Mouse (Mus musculus): ENCODE results near the gene Atp8a2. TPM values are rescaled to one million over a fixed set of nuclear protein-coding genes. Genes with fewer than 3 reads are reported as not detected.

Atp8a2 gene
- total RNA-seq, 1 experiment, result 0.62 TPM

GRCm38 (mm10) chr14:59969485-59970134 lies 227.4 kb downstream of the Atp8a2 start:
- Histone ChIP-seq H3K4me1 (ENCODE audit: control insufficient read depth in 2 of 2, insufficient read depth in 2 of 2, low read length in 2 of 2, poor library complexity in 1 of 2) (no peaks in the 10 kb centered on the region), H3K27ac (ENCODE audit: insufficient read depth, low read depth, low read length, poor library complexity, severe bottlenecking) (no peak overlapping the region), H3K4me3 (ENCODE audit: insufficient read depth in 1 of 2, low read depth in 1 of 2, low read length in 2 of 2, poor library complexity in 1 of 2, severe bottlenecking in 1 of 2) (no peak overlapping the region), H3K36me3 (ENCODE audit: control insufficient read depth, insufficient read depth, low read length, poor library complexity, severe bottlenecking) (no peaks in the 10 kb centered on the region), H3K9ac (ENCODE audit: insufficient read depth, low read depth, low read length, poor library complexity, severe bottlenecking) (no peak overlapping the region), H3K9me3 (ENCODE audit: control insufficient read depth, insufficient read depth, low read depth, low read length) (no peaks in the 10 kb centered on the region)
- TF ChIP-seq MAFK (IDR thresholded peaks at IDR 0.05; ENCODE audit: insufficient read depth, low read depth, low read length) (no peak), ZNF384 (IDR thresholded peaks at IDR 0.05; ENCODE audit: low read depth, low read length) (no peak), HCFC1 (IDR thresholded peaks at IDR 0.05; ENCODE audit: borderline replicate concordance, insufficient read depth, low read length) (no peak), ZC3H11A (IDR thresholded peaks at IDR 0.05; ENCODE audit: borderline replicate concordance, low read depth, low read length) (no peak), CHD2 (IDR thresholded peaks at IDR 0.05; ENCODE audit: low read depth, low read length) (no peak)
- DNase-seq (ENCODE audit: low read depth, low spot score), result no peak
- in situ Hi-C loops (cut with MboI; ENCODE audit: low sequenced_read_pairs in 2 of 2, unreplicated experiment in 2 of 2), result no loop called here

- no peak for TF ChIP-seq CHD2 (IDR thresholded peaks at IDR 0.05; ENCODE audit: low read depth, low read length)
- TF ChIP-seq ZC3H11A (IDR thresholded peaks at IDR 0.05; ENCODE audit: borderline replicate concordance, low read depth, low read length), result no peak
- no peak for TF ChIP-seq ZNF384 (IDR thresholded peaks at IDR 0.05; ENCODE audit: low read depth, low read length)
- TF ChIP-seq HCFC1 (IDR thresholded peaks at IDR 0.05; ENCODE audit: borderline replicate concordance, insufficient read depth, low read length), result no peak
- Histone ChIP-seq H3K9ac (ENCODE audit: insufficient read depth, low read depth, low read length, poor library complexity, severe bottlenecking) (no peak overlapping the region), H3K36me3 (ENCODE audit: control insufficient read depth, insufficient read depth, low read length, poor library complexity, severe bottlenecking) (no peaks in the 10 kb centered on the region), H3K27ac (ENCODE audit: insufficient read depth, low read depth, low read length, poor library complexity, severe bottlenecking) (no peak overlapping the region), H3K9me3 (ENCODE audit: control insufficient read depth, insufficient read depth, low read depth, low read length) (no peaks in the 10 kb centered on the region), H3K4me3 (ENCODE audit: insufficient read depth in 1 of 2, low read depth in 1 of 2, low read length in 2 of 2, poor library complexity in 1 of 2, severe bottlenecking in 1 of 2) (no peak overlapping the region), H3K4me1 (ENCODE audit: control insufficient read depth in 2 of 2, insufficient read depth in 2 of 2, low read length in 2 of 2, poor library complexity in 1 of 2) (no peaks in the 10 kb centered on the region)
- in situ Hi-C loops (cut with MboI; ENCODE audit: low sequenced_read_pairs in 2 of 2, unreplicated experiment in 2 of 2), result no loop called here
- no peak for DNase-seq (ENCODE audit: low read depth, low spot score)
Observed at GRCm38 (mm10) chr14:59967847-59968550, 229.0 kb downstream of the Atp8a2 start.

GRCm38 (mm10) chr14:59966981-59967380 lies 230.0 kb downstream of the Atp8a2 start:
- in situ Hi-C loops (cut with MboI; ENCODE audit: low sequenced_read_pairs in 2 of 2, unreplicated experiment in 2 of 2), result no loop called here
- no peaks in the 10 kb centered on the region for H3K4me1 ChIP-seq (ENCODE audit: control insufficient read depth in 2 of 2, insufficient read depth in 2 of 2, low read length in 2 of 2, poor library complexity in 1 of 2)
- H3K9ac ChIP-seq (ENCODE audit: insufficient read depth, low read depth, low read length, poor library complexity, severe bottlenecking), result no peak overlapping the region
- no peak overlapping the region for H3K27ac ChIP-seq (ENCODE audit: insufficient read depth, low read depth, low read length, poor library complexity, severe bottlenecking)
- no peaks in the 10 kb centered on the region for H3K9me3 ChIP-seq (ENCODE audit: control insufficient read depth, insufficient read depth, low read depth, low read length)
- no peak overlapping the region for H3K4me3 ChIP-seq (ENCODE audit: insufficient read depth in 1 of 2, low read depth in 1 of 2, low read length in 2 of 2, poor library complexity in 1 of 2, severe bottlenecking in 1 of 2)
- H3K36me3 ChIP-seq (ENCODE audit: control insufficient read depth, insufficient read depth, low read length, poor library complexity, severe bottlenecking), result no peaks in the 10 kb centered on the region
- TF ChIP-seq ZNF384 (IDR thresholded peaks at IDR 0.05; ENCODE audit: low read depth, low read length), result no peak
- DNase-seq (ENCODE audit: low read depth, low spot score), result no peak

GRCm38 (mm10) chr14:59964569-59964968 lies 232.4 kb downstream of the Atp8a2 start:
- in situ Hi-C loops (cut with MboI; ENCODE audit: low sequenced_read_pairs in 2 of 2, unreplicated experiment in 2 of 2), result no loop called here

More at GRCm38 (mm10) chr14:59964569-59964968, 232.4 kb downstream of the Atp8a2 start:
- Histone ChIP-seq H3K9me3 (ENCODE audit: control insufficient read depth, insufficient read depth, low read depth, low read length) (no peaks in the 10 kb centered on the region), H3K4me1 (ENCODE audit: control insufficient read depth in 2 of 2, insufficient read depth in 2 of 2, low read length in 2 of 2, poor library complexity in 1 of 2) (no peaks in the 10 kb centered on the region), H3K9ac (ENCODE audit: insufficient read depth, low read depth, low read length, poor library complexity, severe bottlenecking) (no peak overlapping the region), H3K36me3 (ENCODE audit: control insufficient read depth, insufficient read depth, low read length, poor library complexity, severe bottlenecking) (no peaks in the 10 kb centered on the region), H3K27ac (ENCODE audit: insufficient read depth, low read depth, low read length, poor library complexity, severe bottlenecking) (no peak overlapping the region), H3K4me3 (ENCODE audit: insufficient read depth in 1 of 2, low read depth in 1 of 2, low read length in 2 of 2, poor library complexity in 1 of 2, severe bottlenecking in 1 of 2) (no peak overlapping the region)
- DNase-seq (ENCODE audit: low read depth, low spot score), result no peak
- TF ChIP-seq MAFK (IDR thresholded peaks at IDR 0.05; ENCODE audit: insufficient read depth, low read depth, low read length) (no peak), ZNF384 (IDR thresholded peaks at IDR 0.05; ENCODE audit: low read depth, low read length) (no peak), CHD2 (IDR thresholded peaks at IDR 0.05; ENCODE audit: low read depth, low read length) (no peak), HCFC1 (IDR thresholded peaks at IDR 0.05; ENCODE audit: borderline replicate concordance, insufficient read depth, low read length) (no peak), ZC3H11A (IDR thresholded peaks at IDR 0.05; ENCODE audit: borderline replicate concordance, low read depth, low read length) (no peak)
